Mouse (Mus musculus) heart, postnatal 14 days (tissue): ENCODE data around the gene Camkv. TPM values are rescaled to one million over a fixed set of nuclear protein-coding genes. Genes with fewer than 3 reads are reported as not detected.

Experiments used
- DNase-seq, 2 experiments: peaks; one replicate each; pipeline ENCODE4 v3.0.0; 2021 to 2022
- intact Hi-C: fragments of 180-260 bp; cut with DNase I; formaldehyde crosslinking; loops from one replicate; pipeline ENCODE4 v1.15.1; 2025
- total RNA-seq, 2 experiments: library from RNA; stranded (reverse); gene quantifications; 2 replicates each; pipeline ENCODE4 v1.2.3; 2021

The Camkv gene
- total RNA-seq, 2 experiments from 2014 or later = 0.27 TPM; not detected in 1

DNA sequence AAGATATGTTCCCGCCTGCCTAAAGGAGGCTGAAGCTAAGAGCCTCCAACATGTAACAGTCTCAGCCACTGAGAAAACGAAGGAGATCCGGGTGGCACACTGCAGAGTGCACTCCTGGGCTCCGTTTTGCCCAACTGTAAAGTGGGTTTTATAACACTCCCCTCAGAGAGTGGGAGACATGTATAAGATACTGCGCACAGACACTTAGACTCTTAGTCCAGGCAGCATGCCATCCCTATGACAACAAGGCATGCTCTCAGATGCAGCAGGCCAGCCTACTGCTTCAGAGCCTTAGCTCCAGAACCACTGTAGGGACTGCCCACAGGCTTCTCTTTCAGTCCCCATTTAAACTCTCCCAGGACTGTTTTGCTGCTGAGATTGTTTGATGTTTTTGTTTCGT is 16.6 kb upstream of the Camkv start:
- no peak for DNase-seq
- intact Hi-C loops = no loop called here

- intact Hi-C loops = no loop called here
- DNase-seq = no peak
Measured at GRCm38 (mm10) chr9:107919441-107919840, 16.0 kb upstream of the Camkv start.

GRCm38 (mm10) chr9:107923021-107923420 is 12.5 kb upstream of the Camkv start:
- DNase-seq = peak in 1 of 2 experiments; percentile 60
- intact Hi-C loops = loop anchor here (10.0 kb wide), 1 partner anchor 262 kb away; no protein-coding TSS in a partner anchor

DNA sequence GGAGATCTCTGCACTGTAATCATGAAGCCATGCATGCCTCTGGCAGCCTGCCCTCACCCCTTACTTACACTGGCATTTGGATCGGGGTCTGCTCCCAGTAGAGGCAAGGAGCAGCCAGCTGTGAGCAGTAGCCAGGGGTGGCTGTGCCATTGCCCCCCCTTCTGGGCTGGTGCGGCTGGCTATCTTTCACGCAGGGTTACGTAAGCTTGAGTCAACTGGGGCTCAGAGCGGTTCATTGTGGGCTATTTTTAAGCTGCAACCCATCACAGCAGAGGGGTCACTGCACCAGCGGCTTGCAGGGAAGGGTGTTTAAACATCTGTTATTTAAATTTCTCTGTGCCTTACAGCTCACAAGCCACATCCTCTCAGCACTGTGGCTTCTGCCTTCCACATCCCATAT is 11.5 kb upstream of the Camkv start:
- intact Hi-C loops = loop anchor here (10.0 kb wide), 1 partner anchor 261 kb away; no protein-coding TSS in a partner anchor

DNA sequence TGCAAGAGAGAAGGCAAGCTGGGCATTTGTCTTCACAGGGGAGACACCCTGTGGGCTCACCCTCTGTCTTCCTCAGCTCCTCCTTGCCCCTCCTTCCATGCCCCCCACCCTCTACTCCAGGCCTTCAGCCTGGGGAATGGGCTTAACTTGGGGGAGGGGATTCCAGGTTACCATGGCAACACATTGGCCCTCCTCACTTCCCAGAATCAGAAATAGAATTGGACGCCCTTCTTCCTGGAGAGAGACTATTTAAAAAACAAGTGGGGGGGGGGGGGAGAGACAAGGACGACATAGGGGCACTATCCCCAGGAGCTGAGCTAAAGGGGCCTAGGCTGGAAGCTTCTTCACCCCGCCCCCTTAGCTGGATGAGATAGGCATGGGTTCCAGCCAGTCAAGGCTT is 10.2 kb upstream of the Camkv start:
- DNase-seq = no peak
- intact Hi-C loops = loop anchor here (10.0 kb wide), 1 partner anchor 260 kb away; no protein-coding TSS in a partner anchor

More for the DNA sequence above, 11.5 kb upstream of the Camkv start:
- DNase-seq = peak; percentile 47 to 50

DNA sequence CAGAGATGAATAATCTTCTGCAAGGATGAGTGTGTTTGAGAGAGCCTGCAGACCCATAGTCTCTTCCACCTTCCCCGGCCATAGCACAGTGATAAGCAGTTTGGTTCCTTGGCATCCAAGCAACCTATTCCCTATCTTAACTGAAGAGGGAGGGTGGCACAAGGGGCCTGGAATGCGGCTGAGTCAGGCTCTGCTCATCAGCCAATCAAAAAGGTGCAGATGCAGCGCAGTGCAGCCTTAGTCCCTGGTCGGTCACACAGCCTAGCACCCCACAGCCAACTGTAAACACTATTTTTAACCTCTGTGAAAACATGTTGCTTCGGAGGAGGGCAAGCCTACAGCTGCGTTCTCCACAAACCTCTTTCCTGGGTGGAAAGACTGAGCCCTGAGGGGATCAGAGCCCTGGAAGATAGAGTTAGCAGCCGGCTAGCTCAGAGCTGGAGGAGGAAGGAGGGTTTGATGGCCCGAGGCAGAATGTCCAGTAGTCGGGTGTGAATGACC is 8.5 kb upstream of the Camkv start:
- DNase-seq = no peak
- intact Hi-C loops = loop anchor here (10.0 kb wide), 1 partner anchor 258 kb away; no protein-coding TSS in a partner anchor

- intact Hi-C loops = loop anchor here (10.0 kb wide), 1 partner anchor 257 kb away; no protein-coding TSS in a partner anchor
- no peak for DNase-seq
Measured at GRCm38 (mm10) chr9:107927749-107928148, 7.7 kb upstream of the Camkv start.

DNA sequence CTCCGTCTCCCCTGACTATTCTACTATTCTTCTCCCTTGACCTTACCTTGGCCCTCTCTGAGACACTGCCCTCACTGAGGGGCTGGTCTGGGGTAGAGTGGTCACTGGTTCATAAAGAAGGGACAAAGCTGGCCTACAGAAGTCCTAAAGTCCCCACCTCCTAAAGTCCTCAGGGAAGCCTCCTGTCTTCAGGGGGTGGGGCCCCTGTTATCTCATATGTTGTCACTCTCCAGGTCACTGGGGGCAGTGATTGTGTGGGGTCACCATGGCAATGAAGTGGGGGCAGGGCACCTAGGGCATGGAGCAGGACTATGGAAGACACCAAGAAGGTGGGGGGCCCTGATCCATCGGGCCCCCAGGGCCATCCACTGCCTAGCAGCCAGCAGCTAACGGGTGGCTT is 7.3 kb upstream of the Camkv start, which contains the start of gene Actl11:
Gene Actl11, plus strand, starts transcription at position 301 of the 400 bp plus-strand sequence.
- DNase-seq = no peak
- intact Hi-C loops = loop anchor here (10.0 kb wide), 1 partner anchor 257 kb away; no protein-coding TSS in a partner anchor

GRCm38 (mm10) chr9:107932221-107932620 is 3.3 kb upstream of the Camkv start:
- intact Hi-C loops = no loop called here
- DNase-seq = no peak

- intact Hi-C loops = no loop called here
Measured at GRCm38 (mm10) chr9:107934146-107934545, 1.3 kb upstream of the Camkv start.

DNA sequence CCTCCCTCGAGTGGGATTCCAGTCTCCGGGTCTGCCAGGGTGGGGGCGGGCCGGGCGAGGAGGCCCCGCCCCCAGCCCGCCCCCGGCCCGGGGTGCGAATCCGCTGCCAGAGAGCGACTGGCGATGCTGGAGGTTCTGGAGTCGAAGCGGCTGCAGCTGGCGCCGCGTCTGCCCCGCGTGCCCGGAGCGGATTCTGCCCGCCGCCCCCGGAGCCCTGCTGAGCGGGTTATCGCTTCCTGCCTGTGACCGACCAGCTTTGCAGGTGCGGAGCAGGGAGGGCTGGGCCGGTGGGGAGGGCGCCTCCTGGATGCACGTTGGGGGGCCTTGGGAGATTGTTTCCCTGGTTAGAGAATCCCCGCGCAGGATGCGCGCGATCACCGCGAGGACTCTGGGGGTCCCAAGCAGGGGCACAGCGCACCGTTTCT is 328 bp downstream of the Camkv start:
- peak in 1 of 2 experiments; percentile 28 for DNase-seq
- intact Hi-C loops = no loop called here

More at GRCm38 (mm10) chr9:107934146-107934545, 1.3 kb upstream of the Camkv start:
- no peak for DNase-seq

DNA sequence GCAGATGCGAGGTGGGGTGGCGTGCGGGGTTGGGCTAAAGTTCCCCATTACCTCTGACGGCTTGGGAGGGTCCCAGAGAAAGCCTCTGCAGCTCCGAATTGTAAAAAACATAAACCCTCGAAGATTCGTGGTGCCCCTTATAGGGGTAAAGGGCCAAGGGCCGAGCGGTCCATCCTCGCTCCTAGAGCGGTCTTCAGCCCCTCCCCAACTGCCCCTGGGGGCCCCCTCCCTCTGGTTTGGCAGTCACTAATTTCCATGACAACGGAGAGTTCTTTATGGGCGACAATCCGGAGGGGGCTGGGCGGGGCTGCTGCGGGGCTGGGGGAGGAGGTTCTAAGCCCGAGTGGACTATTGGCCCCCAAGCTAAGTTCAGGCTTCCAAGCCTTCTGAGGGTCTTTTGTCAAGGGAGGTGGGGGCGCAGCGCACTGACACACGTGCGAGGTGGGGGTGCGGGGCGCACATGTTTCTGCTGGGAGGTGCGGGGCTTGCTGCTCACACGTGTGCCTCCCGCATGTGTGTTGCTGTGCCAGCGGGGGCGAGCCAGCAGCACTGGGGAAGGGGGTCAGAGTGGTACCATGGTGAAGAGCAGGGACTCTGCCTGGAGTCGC is 845 bp downstream of the Camkv start:
- DNase-seq = no peak
- intact Hi-C loops = no loop called here

- intact Hi-C loops = no loop called here
Measured at GRCm38 (mm10) chr9:107936831-107937230, 1.4 kb downstream of the Camkv start.

DNA sequence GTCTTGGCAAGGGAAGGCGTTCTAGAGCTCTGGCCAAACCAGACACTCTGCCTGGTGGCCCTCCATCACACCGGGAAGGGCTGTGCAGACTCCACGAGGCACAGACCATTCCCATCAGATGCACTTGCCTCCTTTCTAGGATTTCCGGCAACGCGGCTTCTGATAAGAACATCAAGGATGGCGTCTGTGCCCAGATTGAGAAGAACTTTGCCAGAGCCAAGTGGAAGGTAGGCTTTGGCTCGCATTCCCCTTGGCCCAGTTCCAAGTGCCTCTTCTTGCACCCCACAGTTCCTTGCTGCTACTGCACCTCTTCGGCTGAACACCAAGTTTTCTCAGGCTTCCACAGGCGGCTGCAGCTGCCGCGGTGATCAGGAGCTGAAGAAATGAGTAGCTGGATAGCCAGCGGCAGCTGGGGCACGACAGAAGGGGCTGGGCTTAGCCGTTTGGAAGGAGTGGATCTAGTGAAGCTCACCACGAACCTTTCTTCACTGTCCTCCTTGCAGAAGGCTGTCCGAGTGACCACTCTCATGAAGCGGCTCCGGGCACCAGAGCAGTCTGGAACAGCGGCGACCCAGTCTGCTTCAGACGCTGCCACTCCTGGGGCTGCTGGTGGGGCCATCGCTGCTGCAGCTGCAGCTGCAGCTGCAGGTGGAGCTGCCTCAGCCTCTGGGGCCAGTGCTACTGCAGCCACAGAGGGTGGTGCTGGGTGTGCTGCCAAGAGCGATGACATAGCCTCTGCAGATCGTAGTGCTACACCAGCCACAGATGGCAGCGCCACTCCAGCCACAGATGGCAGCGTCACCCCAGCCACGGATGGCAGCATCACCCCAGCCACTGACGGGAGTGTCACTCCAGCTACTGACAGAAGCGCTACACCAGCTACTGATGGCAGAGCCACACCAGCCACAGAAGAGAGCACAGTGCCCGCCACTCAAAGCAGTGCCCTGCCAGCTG is 12.0 kb downstream of the Camkv start:
- intact Hi-C loops = no loop called here

More at GRCm38 (mm10) chr9:107936831-107937230, 1.4 kb downstream of the Camkv start:
- no peak for DNase-seq

GRCm38 (mm10) chr9:107949184-107949921 is 13.9 kb downstream of the Camkv start:
- intact Hi-C loops = no loop called here
- no peak for DNase-seq

More for the DNA sequence above, 12.0 kb downstream of the Camkv start:
- DNase-seq = no peak

GRCm38 (mm10) chr9:107949922-107950235 is 14.4 kb downstream of the Camkv start, which contains the start of gene Traip:
Traip (plus strand) TSS chr9:107950136.
- intact Hi-C loops = loop anchor here (2.0 kb wide), 1 partner anchor 43 kb away; the partner anchor contains the start of gene Mst1r
- no peak for DNase-seq

DNA sequence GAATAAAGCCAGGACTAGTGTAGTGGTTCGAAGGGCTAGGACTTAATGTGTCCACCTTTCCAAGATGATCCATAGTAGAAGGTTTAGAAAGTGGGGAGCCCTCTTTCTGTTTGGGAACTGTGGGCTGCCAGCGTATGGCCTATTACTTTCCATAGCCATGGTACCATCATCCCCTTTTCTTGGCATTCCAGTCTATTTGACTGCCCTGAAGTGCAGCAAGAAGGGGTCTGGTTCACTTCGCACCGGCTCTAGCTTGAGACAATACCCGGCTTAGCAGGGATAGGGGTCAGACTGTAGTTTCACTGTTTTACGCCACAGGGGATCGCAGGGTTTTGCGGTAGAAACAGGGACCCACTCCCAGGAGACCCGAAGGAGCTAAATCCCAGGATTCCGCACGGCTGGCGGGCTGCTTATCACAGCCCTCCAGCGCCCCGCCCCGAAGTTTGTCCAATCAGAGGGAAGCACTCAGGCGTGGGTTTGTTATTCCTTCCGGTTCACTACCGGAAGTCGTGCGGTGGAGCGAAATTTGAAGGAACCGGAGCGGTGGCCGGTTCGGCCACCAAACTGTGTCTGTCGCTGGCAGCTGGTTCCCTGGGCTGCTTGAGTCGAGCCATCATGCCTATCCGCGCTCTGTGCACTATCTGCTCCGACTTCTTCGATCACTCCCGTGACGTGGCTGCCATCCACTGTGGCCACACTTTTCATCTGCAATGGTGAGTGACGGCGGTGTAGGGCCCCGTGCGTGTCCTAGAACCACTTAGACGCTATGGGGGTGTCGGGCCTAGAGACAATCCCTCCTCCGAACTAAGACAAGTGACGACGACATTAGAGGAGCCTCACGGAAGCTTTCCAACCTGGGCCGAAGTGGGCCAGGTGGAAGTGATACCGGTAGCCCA is 15.2 kb downstream of the Camkv start:
- intact Hi-C loops = loop anchor here (2.0 kb wide), 1 partner anchor 44 kb away; the partner anchor contains the start of gene Mst1r
- peak; percentile 90 to 94 for DNase-seq

DNA sequence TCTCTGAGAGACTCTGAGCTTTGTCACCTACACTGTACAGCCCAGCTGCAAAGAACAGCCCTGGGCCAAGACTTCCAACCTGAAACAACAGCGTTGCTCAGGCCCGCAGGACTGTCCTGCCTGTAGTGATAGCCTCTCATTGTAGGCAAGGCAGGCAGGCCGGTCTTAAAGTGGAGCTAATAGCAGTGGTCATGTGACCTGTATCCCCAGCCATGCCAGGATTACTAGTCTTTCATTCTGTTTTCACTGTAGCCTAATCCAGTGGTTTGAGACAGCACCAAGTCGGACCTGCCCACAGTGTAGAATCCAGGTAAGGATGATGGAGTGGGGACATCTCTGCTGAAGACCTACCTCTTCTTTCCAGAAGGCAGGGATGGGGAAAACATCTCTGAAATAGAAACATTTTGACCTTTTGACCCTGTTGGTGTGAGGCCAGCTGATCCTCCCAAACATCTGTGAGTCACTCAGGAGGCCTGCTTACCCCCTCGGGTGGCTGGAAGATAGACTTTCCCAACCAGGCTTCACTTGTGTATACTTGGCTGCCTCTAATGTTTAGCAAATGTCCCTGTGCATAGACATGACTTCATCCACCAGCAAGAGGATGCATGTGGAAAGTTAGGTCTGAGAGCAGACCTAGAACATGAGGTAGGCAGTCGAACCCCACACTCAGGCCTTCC is 20.3 kb downstream of the Camkv start:
- DNase-seq = no peak
- intact Hi-C loops = no loop called here
